Mouse (Mus musculus) heart, adult 8-10 months (tissue): ENCODE measurements around the gene Nipal3. TPM values are rescaled to one million over a fixed set of nuclear protein-coding genes. Genes with fewer than 3 reads are reported as not detected.

Experiments
- DNase-seq: peaks from one replicate; pipeline ENCODE4 v3.0.0; 2022; ENCODE audit warnings: low spot score
- total RNA-seq, 4 experiments: library from RNA; stranded (reverse); gene quantifications; 2 replicates each; pipeline ENCODE4 v1.2.4; 2022

The Nipal3 gene
- total RNA-seq: 10 to 100 TPM; 42.2 to 55.4 (median 44.1) TPM

DNA sequence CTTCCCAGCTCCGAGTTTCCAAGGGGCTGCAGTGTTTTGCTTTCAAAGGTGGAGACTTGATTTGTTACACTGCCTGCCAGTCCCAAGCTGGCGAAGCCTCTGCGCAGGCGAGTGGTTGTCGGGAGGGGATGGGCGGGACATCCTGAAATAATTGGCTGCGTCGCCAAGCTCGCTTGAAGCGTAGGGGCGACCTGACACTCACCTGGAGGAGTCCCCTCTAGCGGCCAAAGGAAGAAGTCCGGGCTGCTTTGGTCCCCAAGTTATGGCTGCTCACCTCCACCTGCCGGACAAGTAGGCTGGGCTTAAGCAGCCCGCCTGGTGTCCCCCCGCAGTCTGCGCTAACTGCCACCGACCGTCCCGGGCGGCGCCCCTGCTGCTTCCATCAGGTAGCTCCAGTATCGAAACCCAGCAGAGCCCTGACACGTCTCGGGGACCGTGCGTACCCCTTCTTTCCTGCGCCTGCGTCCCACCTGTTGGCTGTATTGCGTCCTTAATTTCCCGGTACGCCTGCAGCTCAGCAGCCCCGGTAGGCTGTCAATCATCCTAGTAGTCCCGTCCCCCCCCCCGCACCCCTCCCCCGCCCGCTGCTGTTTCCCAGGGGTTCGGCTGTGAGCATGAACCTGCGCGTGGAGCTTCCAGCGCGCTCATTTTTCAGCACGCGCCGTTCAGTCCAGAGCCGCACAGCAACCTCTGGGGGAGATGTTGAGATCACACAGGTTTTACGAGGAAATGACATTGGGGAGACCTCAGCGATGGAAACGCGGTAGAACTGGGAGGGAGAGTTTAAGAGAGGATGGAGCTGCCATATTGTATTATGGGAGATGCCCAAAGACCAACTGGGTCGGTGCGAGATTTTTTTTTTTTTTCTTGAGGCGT is at the start of gene Nipal3, which contains the start of gene Stpg1:
Gene Nipal3, minus strand, starts transcription at position 518 of the 876 bp plus-strand sequence.
Gene Stpg1, plus strand, starts transcription at position 270 of the 876 bp plus-strand sequence.
- DNase-seq: peak; percentile 91

DNA sequence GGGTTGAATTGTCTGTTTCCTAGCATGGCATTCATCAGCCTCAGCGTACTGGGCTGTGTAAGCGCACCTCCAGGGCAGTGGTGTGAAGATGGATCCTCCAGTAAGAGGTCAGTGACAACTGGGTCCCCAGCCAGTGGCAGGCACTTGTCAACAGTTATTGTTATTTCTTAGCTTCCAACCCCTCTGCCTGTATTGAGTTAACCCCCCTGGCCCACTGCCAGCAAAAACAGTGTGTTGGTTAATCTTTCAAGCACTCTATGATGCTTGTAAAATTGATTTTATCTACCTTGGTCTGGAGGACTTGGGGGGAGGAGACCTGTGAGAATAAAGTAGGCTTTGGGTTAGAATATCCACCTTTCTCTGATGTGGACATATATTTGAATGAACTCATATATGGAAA is 49.4 kb upstream of the Nipal3 start:
- DNase-seq: no peak

DNA sequence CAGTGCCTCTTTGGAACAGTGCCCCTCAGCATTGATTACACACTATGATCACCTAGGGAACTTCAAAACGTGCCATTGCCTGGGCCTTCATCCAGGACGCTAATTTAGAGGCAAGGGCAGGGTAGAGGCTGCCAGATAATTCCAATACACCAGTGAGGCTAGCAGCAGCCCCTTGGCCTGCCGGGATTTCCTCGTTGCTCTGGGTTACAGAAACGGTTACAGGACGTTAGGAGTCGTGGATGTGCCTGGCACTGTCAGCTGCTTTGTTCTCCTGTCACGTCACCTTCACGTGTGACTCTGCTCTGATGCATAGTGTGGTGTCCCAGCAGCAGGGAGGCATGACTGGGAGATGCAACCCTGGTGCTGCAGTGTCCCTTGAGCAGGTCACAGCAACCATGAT is 45.2 kb upstream of the Nipal3 start:
- no peak for DNase-seq

DNA sequence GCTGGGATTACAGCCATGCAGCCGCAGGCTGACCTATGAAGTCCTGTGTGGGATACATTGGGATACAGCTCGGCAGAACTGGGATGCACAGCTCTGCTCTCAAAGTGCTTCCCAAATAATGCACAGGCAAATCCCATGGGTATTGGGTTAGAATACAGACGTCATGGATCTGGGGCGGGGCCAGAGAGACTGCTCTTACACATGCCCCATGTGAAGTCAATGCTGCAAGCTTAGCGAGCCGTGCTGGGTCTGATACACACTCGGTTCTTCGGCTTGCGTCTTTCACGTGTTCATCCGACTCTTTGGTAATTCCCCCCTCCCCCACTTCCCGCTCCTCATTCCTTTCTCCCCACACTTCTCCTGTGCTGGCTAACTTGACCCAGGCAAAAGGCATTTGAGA is 44.2 kb upstream of the Nipal3 start:
- no peak for DNase-seq

DNA sequence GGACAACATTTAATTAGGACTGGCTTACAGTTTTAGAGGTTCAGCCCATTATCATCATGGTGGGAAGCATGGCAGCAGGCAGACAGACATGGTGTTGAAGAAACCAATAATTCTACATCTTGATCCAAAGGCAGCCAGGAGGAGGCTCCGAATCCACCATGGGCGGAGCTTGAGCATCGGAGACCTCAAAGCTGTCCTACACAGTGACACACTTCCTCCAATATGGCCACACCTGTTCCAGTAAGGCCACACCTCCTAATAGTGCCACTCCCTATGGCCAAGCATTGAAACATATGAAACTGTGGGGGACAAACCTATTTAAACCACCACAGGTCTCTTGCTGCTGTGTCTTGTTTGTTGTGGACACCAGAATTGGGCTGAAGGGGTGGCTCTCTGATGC is 40.2 kb upstream of the Nipal3 start:
- no peak for DNase-seq

DNA sequence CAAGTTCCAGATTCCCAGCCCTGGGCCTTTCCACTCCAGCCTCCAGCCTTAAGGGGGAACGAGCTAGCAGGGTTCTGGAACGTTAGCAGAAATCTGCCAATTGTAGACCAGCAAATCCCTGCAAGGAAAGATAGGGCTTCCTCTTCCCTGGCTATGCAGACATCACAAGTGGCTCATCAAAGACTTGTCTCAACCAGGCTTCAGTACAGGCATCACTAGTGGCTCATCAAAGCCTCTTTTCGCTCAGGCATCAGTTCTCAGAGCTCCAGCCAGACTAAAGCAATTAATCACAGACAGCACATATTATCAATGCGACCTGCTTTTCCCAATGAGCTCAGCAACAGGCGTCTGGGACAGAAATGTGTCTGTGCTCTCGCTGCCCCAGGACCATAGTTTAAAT is 38.2 kb upstream of the Nipal3 start:
- no peak for DNase-seq

DNA sequence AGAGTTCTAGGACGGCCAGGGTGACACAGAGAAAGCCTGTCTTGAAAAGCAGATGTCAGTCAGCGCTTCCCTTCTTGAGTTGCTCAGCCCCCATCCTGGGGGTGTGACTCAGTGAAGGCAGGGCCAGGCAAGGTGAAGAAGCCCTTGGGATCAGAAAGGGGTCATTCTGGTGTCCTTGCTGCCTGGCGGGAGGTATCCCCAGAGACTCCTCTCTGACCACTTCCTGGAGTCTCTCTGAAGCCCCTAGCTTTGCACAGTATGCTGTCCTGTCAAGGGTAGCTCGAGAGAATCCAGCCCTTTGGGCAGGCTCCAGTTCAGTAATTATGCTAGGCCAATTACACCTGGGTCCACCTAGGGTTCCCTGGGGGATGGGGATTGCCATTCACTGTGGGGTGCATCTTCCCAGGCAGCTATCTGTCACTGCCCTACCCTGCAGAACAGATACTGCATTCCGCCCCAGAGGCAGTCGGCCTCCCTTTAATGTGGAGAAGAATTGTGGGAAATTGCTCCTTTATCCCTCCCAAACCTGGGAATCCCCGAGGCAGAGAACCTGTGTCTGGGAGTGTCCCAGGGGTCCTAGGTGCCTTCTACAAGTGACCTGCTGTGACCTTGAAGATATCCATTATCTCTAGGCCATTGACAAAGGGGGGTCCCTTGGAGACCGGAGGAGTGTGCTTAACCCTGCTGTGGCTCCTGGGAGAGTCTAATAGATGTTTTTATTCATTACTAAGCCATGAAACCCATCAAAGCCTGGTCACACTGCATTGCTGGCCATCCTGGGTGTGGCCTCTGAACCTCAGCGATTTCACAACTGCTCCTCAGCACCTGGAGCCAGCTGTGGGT is 37.2 kb upstream of the Nipal3 start:
- no peak for DNase-seq

DNA sequence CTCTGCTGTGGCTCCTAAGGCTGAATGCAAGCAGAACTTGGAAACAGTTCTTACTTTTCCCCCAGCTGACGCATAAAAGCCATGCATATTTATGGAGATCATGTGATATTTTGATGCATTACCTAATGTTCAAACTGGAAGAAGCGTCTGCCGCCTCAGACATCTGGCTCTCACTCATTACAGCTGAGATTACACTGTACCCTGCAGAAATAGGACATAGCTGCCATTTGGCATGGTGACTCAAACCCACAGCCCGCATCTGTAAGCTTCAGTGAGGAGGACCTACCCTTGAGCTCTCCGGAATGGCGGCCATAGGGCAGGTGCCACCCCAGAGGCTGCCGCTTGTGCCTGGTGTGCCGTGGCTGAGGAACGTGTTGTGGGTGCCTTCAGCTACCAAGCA is 36.4 kb upstream of the Nipal3 start:
- no peak for DNase-seq

DNA sequence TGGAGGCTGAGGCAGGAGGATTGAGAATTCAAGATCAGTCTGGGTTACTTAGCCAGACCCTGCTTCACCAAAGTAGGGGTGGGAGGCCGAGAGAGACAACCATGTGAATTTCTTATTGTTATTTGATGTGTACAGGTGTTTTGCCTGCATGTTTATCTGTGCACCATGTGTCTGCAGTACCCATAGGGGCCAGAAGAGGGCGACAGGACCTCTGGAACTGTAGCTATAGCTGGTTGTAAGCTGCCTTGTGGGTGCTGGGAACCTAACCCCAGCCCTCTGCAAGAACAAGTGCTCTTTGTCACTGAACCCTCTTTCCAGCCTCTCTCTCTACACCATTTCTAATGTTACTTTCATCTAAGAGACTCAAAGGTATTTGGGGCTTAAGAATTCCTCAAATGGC is 35.4 kb upstream of the Nipal3 start:
- DNase-seq: no peak

DNA sequence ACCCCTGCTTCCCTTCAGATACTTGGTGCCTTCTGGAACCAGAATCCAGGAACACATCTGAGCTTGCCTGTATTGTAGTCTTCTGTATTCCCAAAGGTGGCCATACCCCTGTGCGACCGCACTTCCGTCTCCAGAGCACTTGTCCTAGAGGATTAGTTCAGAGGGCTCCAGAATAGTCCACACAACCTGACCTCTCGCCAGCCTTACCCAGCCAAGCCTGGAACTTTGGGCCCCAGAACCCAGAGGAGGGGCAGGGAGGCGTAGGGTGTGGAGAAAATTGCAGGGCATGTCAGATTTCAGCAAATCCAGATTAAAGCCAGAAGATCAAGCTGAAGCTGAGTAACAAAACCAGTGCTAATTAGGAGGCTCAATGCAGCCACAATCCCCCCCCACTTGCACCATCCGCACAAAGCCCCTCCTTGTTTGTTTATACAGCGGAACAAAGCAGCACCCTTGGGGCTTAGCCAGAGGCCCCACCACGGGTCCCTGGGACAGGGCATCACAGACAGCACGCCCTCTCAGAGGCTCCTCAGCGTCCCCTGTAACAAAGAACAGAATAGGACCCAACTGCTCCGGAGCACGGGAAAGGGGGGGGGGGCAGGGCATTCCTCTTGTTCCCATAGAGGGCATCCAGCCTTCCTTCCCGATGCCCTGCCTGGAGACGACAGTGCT is 31.3 kb upstream of the Nipal3 start:
- DNase-seq: no peak

DNA sequence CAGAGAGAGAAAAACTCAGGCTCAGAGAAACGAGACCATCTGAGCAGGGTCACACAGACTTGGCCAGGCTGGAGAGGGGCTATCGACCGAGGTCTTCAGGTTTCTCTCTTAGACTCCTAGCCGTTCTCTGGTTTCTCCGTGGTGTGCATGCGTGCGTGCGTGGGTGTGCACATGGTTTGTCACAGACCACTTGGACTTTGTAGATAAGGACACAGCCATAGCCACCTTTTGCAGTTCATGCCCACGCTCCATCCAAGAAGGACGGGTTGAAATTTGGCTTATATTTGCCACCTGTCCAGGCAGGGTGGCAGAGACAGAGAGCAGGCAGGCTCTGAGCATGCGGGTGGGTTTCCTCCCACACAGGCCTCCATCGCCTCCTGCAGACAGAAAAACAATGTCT is 30.2 kb upstream of the Nipal3 start:
- DNase-seq: no peak

DNA sequence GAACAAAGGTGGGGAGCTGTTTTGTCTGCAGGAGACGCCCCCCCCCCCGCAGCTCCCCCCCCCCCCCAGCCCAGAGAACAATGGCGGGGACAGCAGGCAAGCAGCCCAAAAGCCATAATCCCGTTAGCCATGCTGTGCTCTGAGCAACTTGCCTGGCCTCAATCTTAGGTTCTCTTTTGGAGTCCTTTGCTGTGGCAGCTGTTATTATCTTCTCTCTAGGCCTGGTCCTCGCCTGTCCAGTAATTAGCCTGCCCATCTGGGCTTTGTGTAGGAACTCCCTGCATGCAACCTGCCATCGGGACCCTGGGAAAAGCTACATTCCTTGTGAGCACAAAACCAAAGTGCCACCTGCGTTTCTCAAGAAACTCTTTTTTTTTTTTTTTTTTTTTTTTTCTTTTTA is 29.1 kb upstream of the Nipal3 start:
- no peak for DNase-seq

DNA sequence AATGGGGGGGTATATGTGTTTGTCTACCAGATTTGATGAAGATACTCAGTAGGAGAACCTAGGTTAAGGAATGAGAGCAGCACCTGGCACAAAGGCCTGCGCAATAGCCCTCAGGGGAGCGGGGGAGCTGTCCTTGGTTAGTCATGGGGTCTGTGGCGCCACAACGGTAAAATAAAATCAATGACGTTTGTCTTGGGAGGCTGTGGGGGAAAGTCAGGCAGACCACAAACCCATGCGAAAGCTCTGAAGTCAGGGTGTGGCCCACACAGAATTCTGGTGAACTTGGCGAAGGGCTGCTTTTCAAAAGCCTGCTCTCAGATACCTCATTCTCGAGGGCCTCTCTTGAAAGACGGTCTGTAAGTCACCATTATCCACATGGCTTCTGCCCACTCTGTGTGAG is 25.6 kb upstream of the Nipal3 start:
- DNase-seq: no peak

DNA sequence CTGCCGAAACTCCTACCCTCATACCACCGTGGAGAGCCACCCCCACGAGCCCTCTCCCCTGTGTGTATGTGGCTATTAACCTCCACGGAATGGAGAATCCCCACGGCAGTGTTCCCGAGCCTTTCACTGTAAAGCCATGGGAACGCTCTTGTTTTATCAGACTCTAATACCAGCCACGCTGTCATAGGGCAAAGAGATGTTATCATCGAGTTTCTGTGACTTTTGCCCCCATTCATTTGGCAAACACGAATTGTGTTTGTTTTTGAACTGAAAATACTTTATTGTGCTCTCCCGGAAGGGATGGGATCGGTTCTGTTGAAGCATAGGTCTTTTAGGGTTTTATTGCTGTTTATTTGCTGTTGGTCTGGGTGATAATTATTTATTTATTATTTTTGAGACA is 23.3 kb upstream of the Nipal3 start:
- DNase-seq: no peak

DNA sequence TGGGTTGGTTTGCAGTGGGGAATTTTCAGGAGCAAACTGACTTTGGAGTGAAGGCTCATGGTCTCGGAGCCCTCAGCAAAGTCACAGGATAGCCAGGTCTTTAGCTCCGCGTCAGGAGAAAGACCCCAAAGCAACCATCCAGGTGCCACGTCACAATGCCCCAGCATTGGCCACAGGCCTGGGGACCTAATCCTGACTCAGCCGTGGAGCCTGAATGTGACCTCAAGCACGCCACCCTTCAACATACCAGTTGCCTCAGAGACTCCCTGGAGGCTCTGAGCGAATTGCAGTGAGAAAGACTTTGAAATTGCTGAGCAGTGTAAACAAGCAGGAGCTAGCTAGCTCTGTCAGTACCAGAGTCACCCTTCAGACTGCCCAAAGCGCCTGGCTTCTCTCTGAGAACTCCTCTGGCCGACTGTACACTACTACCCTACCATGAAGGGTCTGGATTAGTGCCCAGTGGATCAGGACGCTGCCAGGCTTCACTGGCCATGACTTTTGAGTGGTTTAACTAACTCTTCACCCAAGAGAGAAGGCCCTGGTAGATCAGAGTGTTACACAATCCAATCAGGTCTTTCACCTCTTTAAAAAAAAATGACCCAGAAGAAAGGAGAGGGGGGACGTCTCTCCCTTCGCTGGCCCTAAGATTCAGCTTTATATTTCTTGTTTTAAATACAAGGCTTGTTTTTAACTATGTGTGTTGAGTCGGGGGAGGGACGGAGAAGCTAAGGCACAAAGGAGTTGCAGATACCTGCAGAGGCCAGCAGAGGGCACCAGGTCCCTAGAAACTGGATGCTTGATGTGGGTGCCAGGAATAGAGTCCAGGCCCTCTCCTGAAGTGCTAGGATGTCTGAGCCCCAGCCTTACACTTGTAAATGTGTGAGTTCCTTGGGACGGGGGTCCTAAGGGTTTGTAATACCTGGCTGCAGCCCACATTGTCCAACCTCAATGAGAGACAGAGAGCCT is 21.8 kb upstream of the Nipal3 start:
- peak; percentile 33 for DNase-seq

DNA sequence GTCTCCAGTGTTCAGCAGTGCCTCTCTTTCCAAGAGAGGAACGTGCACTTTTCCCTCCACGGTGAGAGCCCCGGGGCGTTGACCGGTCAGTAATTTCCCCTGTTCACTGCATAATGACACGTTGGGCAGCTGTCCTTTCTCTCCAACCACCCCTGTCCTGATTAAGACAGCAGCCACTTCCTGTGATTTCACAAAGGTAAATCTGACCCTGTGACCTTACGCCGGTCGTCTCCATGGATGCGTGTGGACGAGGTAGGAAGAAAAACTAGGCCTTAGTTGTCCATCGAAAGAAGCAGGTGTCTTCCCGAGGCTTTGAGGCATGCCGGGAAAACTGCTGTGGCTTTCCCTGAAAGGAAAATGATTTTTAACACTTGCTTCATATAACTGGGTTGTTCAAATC is 20.1 kb upstream of the Nipal3 start:
- no peak for DNase-seq

DNA sequence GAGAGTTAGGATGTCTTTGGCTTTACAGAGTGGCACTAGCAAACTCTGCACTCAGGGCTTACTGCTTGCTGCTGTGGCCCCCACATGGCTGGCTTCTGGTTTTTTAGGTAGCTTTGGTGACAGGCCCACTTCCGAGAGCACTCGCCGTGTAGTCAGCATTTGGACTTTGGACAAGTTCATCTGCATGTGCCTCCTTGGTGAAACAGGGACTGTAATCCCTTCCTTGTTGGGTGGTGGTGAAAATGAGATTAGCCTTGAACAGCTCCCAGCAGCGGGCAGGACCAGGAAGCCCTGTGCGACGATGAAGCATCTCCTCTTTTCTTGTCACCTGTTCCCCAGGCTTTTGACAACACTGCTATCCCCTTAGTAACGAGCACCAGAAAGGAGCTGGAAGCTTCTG is 19.0 kb upstream of the Nipal3 start:
- no peak for DNase-seq

DNA sequence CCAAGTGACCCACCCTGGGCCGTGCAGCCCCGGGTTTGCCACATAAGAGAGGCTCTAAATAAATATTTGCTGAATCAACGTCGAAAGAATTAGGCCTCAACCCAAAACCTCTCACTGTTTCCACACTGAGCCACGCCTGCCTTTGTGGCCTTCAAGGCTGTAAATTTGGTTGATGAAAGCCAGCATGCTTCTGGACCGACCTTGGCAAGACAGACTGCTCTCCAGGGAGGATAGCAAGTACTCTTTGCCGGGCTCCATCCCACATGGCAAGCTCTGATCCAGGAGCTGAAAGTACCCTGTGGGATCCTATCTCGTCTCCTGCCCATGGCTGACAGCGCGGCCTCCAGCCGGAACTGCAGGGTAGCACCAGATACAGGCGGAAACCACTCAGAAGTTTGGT is 14.7 kb upstream of the Nipal3 start:
- DNase-seq: no peak

DNA sequence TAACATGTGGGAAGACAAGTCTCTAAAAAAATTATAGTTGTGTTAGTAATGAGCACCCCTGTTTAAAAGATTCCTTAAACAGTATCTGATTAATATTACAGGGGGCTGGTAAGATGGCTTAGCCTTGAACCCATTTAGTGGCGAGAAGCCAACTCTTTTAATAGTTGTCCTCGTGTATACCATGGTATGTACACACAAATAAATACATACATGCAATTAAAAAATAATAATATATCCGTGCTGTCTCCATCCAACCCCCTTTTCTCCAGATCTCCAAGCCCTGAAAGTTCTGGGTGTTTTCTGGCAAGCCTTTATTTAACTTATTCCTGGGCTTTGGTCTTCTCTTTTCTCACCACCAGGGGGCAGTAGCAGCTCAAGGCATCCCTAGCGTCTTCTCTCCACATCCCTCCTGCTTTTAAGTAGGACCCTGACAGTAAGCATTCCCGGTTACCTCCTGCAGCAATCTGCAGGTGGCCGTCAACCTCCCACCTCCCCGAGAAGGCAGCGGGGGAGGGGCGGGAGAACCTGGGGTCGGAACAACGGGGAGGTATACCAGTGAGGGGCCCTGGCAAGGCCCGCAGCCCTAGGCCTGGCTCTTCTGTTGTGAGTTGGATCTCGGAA is 13.7 kb upstream of the Nipal3 start:
- DNase-seq: peak; percentile 62

DNA sequence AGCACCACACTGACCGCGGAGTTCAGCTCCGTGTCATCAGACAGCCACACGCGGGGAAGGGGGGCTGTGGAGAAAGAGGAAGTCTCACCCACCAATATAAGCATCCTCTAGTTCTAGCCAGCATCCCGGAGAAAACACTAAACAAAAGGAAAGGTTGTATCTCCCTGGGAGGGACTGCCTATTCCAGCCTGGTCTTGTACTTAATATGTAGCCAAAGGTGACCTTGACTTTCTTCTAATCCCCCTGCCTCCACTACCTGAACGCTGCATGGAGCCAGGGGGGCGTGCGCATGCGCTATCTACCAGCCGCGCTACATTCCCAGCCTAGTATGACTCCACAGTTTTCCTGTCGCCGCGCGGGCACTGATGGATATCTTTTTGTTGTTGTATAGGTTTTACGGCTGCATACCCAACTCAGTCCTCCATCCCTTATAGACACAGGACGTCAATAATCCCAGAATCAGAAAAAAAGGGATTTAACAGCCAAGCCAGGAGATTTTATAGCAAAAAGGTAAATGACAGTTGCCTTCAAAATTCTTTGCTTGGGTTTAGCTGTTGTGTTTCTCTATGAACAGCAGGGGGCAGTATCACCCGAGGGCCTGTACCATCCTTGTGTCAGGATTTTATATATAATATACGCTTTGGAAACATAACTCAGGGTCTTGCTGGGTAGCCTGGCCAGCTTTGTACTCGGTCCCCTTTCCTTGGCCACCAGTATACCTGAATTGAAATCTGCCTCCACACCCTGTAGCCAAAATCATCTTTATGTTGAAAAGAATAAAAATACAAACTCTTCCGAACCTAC is 12.9 kb upstream of the Nipal3 start:
- no peak for DNase-seq
